Mouse (Mus musculus) forebrain, embryonic 16.5 days (tissue): ENCODE measurements around the gene Vax2. TPM values are rescaled to one million over a fixed set of nuclear protein-coding genes. Genes with fewer than 3 reads are reported as not detected.

Experiments used
- ATAC-seq: fragments of 200-750 bp; cut with Nextera tagmentation; 2 replicates; pipeline ENCODE4 v1.8.0; 2017; ENCODE audit warnings: mild to moderate bottlenecking, moderate library complexity
- H3K27ac ChIP-seq: fragments of 300-500 bp; sonication (generic); 2 replicates; pipeline ENCODE4 v1.5.1; 2014; ENCODE audit warnings: low read length, control low read depth
- H3K27me3 ChIP-seq: fragments of 300-500 bp; sonication (generic); replicated peaks from 2 replicates; pipeline ENCODE4 v1.6.1; 2014; ENCODE audit warnings: low read length; ENCODE audit not compliant: control insufficient read depth, insufficient read depth
- H3K36me3 ChIP-seq: fragments of 300-500 bp; sonication (generic); 2 replicates; pipeline ENCODE4 v1.6.1; 2014; ENCODE audit not compliant: control insufficient read depth, insufficient read depth
- H3K4me1 ChIP-seq: fragments of 300-500 bp; sonication (generic); replicated peaks from 2 replicates; pipeline ENCODE4 v1.6.1; 2014; ENCODE audit warnings: low read length; ENCODE audit not compliant: control insufficient read depth, insufficient read depth
- H3K4me2 ChIP-seq: fragments of 300-500 bp; sonication (generic); 2 replicates; pipeline ENCODE4 v1.6.1; 2014; ENCODE audit warnings: mild to moderate bottlenecking, low read length, control low read depth
- H3K4me3 ChIP-seq: fragments of 300-500 bp; sonication (generic); replicated peaks from 2 replicates; pipeline ENCODE4 v1.5.1; 2014; ENCODE audit warnings: mild to moderate bottlenecking, low read length, control low read depth
- H3K9ac ChIP-seq: fragments of 300-500 bp; sonication (generic); replicated peaks from 2 replicates; pipeline ENCODE4 v1.6.1; 2014; ENCODE audit warnings: low read depth, low read length, control low read depth
- H3K9me3 ChIP-seq: fragments of 300-500 bp; sonication (generic); 2 replicates; pipeline ENCODE4 v1.6.1; 2016; ENCODE audit warnings: low read length; ENCODE audit not compliant: control insufficient read depth
- WGBS: fragments of 180-500 bp; shearing (Covaris S2); extraction: QIAGEN DNeasy Blood & Tissue Kit; methylation state at CpG from one replicate; pipeline ENCODE4 v1.1.7; 2014; 5-methylcytosine and 5-hydroxymethylcytosine counted together
- polyA plus RNA-seq: library from polyadenylated mRNA; unstranded; fragments of >200 nt; fragmentation: Nextera tagmentation; extraction: Ambion mirVana; gene quantifications from 2 replicates; pipeline ENCODE4 v1.2.1, GENCODE M21; 2015

Vax2 gene
- polyA plus RNA-seq, 1 experiment from 2014 or later: not detected

DNA sequence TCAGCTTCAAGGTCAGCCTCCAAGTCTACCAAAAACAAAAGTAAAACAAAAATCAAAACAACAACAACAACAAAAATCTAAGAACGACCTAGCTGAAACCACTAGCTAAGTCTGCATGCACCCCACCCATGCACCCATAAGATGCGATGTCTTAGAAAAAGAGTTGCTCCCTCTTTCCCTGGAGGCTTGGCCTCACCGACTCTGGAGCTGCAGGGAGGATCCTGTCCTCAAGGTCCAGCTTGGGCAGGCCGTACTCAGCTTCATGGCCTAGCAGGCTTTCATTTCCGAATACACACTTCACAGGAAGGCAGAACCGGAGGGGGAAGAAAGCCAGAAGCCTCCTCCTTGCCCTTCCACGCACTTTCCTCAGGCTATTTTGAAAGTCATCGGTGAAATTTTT lies 6.0 kb downstream of the Vax2 start:
- no peak for ATAC-seq
- H3K9me3 ChIP-seq: no peaks in the 10 kb centered on the region
- peaks cover 79% of the 10 kb centered on the region for H3K27me3 ChIP-seq
- H3K36me3 ChIP-seq: no peaks in the 10 kb centered on the region
- no peak overlapping the region for H3K27ac ChIP-seq
- H3K9ac ChIP-seq: no peak overlapping the region
- WGBS: 3% methylated on average over 8 of the region's 8 CpGs
- no peak overlapping the region for H3K4me2 ChIP-seq
- peaks cover 5% of the 10 kb centered on the region for H3K4me1 ChIP-seq
- no peak overlapping the region for H3K4me3 ChIP-seq

DNA sequence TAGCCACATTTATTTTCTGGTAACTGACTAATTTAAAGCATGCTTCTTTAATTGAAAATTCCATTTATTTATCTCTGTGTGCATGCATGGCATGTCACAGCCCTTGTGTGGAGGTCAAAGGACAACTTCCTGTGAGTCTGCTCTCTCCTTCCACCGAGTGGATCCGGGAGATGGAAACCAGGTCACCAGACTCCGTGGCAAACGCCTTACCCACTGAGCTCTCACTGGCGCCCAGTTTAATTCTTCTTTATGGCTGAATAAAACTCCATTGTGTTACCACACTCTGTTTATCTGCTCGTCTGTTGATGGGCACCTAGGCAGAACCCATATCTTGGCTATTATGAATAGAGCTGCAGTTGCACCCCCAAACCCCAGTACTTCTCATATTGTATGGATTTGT lies 11.5 kb downstream of the Vax2 start:
- no peaks in the 10 kb centered on the region for H3K4me1 ChIP-seq
- no peak overlapping the region for H3K27ac ChIP-seq
- no peak overlapping the region for H3K9ac ChIP-seq
- H3K36me3 ChIP-seq: no peaks in the 10 kb centered on the region
- no peaks in the 10 kb centered on the region for H3K9me3 ChIP-seq
- WGBS: 14% methylated on average over 6 of the region's 6 CpGs
- no peak for ATAC-seq
- peaks cover 48% of the 10 kb centered on the region for H3K27me3 ChIP-seq
- H3K4me3 ChIP-seq: no peak overlapping the region
- no peak overlapping the region for H3K4me2 ChIP-seq

DNA sequence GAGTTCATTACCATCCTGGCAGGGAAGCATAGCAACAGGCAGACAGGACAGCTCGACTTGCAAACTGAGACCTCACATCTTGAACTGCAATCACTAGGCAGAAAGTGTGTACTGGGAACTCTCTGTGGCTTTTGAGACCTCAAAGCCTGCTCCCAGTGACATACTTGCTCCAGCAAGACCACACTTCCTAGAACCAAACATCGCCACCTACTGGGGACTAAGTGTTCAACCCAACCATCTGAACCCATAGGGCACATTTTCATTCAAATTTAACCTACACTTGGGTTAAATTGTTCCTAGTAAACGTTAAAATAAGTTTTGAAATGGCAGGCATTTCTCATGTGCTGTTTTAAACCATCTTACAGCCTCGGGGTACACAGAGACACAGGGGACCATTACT lies 16.1 kb downstream of the Vax2 start:
- 47% methylated on average over 4 of the region's 4 CpGs for WGBS
- Histone ChIP-seq H3K4me3 (no peak overlapping the region), H3K4me2 (no peak overlapping the region), H3K9me3 (no peaks in the 10 kb centered on the region), H3K9ac (no peak overlapping the region), H3K27me3 (peaks cover 9% of the 10 kb centered on the region), H3K36me3 (no peaks in the 10 kb centered on the region), H3K27ac (no peak overlapping the region), H3K4me1 (no peaks in the 10 kb centered on the region)
- no peak for ATAC-seq

DNA sequence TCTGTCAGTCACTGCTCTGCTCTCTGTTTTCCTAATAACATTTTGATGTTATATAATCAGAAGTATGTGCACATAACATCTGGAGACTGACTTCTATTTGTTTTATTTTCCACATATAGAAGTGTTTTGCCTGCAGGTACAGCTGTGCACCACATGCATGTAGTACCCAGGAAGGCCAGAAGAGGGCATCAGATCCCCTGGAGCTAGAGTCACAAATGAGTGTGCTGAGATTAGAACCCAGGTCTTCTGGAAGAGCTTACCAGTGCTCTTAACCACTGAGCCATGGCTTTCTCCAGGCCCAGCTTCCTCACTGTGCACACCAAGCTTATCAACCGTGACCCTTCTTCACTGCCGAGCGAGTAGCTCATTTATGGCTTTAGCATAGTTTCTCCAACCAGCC lies 17.4 kb downstream of the Vax2 start:
- Histone ChIP-seq H3K27ac (no peak overlapping the region), H3K4me2 (no peak overlapping the region), H3K4me3 (no peak overlapping the region), H3K27me3 (no peaks in the 10 kb centered on the region; the same call in none of the 2 replicates), H3K36me3 (no peaks in the 10 kb centered on the region), H3K9ac (no peak overlapping the region), H3K9me3 (no peaks in the 10 kb centered on the region), H3K4me1 (no peaks in the 10 kb centered on the region)
- ATAC-seq: no peak
- WGBS: 99% methylated on average over 3 of the region's 3 CpGs

DNA sequence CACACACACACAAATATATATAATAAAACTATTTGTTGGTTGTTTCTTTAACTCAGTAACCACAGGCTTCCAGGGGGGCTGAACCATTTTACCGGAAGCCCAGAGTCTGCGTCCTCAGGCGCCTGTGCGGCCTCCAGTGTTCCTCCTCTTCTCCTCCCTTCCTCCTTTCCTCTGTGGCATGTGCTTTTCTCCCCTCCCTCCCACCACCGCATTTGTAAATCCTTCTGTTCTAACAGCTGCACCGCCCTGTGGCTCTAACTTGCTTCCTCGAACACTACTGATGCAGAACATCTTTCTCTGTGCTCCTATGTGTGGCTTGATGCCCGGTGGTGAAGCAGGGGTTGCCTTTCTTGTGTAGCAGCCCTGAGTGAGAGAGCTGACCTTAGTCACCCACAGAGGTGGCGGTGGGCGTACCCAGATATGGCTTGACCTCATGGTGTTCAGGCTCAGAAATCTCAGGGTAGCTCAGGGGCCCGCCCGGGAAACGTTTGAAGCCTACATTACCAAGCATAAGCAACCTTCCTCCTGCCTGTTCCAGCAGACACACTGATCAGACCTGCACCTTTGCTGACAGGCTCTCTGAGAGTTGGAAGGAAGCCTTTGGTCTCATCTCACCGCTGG lies 18.4 kb downstream of the Vax2 start:
- 78% methylated on average over 14 of the region's 14 CpGs for WGBS
- H3K4me1 ChIP-seq: no peaks in the 10 kb centered on the region
- no peak overlapping the region for H3K9ac ChIP-seq
- no peak overlapping the region for H3K27ac ChIP-seq
- ATAC-seq: no peak
- H3K36me3 ChIP-seq: no peaks in the 10 kb centered on the region
- 0 out of 2 replicates have a peak, but pooled peaks cover 3% of the 10 kb centered on the region for H3K9me3 ChIP-seq
- no peaks in the 10 kb centered on the region; the same call in none of the 2 replicates for H3K27me3 ChIP-seq
- H3K4me3 ChIP-seq: no peak overlapping the region
- no peak overlapping the region for H3K4me2 ChIP-seq

DNA sequence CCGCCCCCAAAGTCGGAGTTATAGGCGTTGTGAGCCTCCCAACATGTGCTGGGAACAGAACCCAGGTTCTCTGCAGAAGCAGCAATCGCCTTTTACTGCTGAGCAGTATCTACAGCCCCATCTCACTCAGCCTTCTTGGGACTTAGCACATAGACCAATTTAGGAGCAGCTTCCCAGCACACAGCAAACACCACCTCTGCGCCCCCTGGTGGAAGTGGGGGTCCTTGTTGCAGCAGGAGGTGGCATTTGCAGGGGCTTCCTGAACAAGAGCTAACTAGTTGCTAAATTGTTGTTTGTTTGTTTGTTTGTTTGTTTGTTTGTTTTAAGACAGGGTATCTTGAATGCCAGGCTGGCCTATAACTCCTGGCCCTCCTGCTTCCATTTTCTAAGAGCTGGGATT lies 20.1 kb downstream of the Vax2 start:
- H3K4me2 ChIP-seq: no peak overlapping the region
- H3K27ac ChIP-seq: no peak overlapping the region
- H3K27me3 ChIP-seq: no peaks in the 10 kb centered on the region; the same call in 1 of the 2 replicates
- 0 out of 2 replicates have a peak, but pooled peaks cover 3% of the 10 kb centered on the region for H3K9me3 ChIP-seq
- ATAC-seq: no peak
- H3K4me1 ChIP-seq: no peaks in the 10 kb centered on the region
- no peaks in the 10 kb centered on the region for H3K36me3 ChIP-seq
- WGBS: 32% methylated on average over 5 of the region's 5 CpGs
- H3K9ac ChIP-seq: no peak overlapping the region
- H3K4me3 ChIP-seq: no peak overlapping the region

DNA sequence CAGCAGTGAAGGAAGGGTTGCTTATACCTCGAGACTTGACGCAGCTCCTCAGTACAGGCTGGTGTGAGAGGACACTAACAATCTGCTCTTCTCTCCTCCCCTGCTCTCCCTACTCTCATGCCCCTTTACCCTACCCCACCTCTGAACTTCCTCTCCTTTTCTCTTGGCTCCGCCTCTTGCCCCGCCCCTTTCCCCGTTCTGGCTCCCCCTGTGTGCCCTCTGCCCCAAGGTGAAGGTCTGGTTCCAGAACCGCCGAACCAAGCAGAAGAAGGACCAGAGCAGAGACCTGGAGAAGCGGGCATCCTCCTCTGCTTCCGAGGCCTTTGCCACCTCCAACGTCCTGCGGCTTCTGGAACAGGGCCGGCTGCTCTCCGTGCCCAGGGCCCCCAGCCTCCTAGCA lies 26.2 kb downstream of the Vax2 start:
- H3K27ac ChIP-seq: no peak overlapping the region
- no peak overlapping the region for H3K9ac ChIP-seq
- no peaks in the 10 kb centered on the region for H3K4me1 ChIP-seq
- no peaks in the 10 kb centered on the region for H3K27me3 ChIP-seq
- H3K4me3 ChIP-seq: no peak overlapping the region
- no peak for ATAC-seq
- H3K4me2 ChIP-seq: no peak overlapping the region
- H3K36me3 ChIP-seq: no peaks in the 10 kb centered on the region
- peaks cover 7% of the 10 kb centered on the region; the same call in 1 of the 2 replicates for H3K9me3 ChIP-seq
- WGBS: 41% methylated on average over 13 of the region's 13 CpGs

DNA sequence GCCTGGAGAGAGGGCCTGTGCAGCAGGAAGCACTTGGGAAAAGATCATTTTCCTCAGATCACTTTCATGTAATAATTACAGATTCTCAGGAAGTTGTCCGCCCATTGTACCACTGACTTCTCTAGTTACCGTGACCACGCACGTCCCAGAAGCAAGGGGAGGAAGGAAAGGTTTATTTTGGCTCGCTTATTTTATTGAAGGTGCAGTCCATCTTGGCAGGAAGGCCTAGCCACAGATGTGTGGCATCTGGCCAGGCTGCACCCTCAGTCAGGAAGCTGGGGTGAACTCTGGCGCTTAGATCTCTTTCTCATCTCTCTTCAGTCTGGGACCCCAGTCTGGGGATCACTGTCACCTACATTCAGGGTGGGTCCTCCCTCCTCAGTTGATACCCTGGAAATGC lies 27.5 kb downstream of the Vax2 start:
- ATAC-seq: no peak
- Histone ChIP-seq H3K4me1 (no peaks in the 10 kb centered on the region; the same call in 1 of the 2 replicates), H3K4me3 (no peak overlapping the region), H3K36me3 (no peaks in the 10 kb centered on the region), H3K9ac (no peak overlapping the region), H3K27me3 (no peaks in the 10 kb centered on the region), H3K9me3 (peaks cover 7% of the 10 kb centered on the region; the same call in 1 of the 2 replicates), H3K4me2 (no peak overlapping the region), H3K27ac (no peak overlapping the region)
- WGBS: 91% methylated on average over 6 of the region's 6 CpGs

DNA sequence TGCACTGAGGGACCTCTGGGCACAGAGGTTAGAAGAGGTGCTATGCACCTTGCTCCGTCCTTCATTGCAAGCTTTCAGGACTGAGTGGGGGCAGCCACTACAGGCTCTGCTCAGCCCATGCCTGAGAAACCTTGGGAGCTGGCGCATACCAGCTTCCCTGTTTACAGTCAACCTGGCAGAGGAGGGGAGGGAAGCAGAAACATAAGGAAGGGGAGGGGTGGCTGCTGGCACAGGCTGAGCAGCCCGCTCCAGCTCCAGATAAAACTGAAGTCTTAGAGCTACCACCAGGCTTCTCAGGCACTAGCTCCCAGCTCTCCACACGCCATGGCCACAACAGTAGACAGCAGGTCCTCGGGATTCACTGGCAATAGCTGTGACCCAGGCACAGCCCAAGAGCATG lies 31.7 kb downstream of the Vax2 start, which contains the start of gene Atp6v1b1:
Gene Atp6v1b1 (plus strand): TSS at position 230 of the 400 bp plus-strand sequence.
- no peaks in the 10 kb centered on the region; the same call in 1 of the 2 replicates for H3K4me1 ChIP-seq
- peaks cover 4% of the 10 kb centered on the region; the same call in 1 of the 2 replicates for H3K9me3 ChIP-seq
- H3K36me3 ChIP-seq: no peaks in the 10 kb centered on the region
- no peak within 1 kb of the TSS for H3K4me2 ChIP-seq
- peak; percentile 71; the same call in 1 of the 2 replicates for ATAC-seq
- WGBS: 65% methylated on average over 5 of the region's 5 CpGs
- no peak within 1 kb of the TSS for H3K27ac ChIP-seq
- no peak within 1 kb of the TSS for H3K4me3 ChIP-seq
- H3K27me3 ChIP-seq: no peaks in the 10 kb centered on the region
- H3K9ac ChIP-seq: no peak within 1 kb of the TSS
